Mouse (Mus musculus) forebrain, embryonic 13.5 days (tissue): ENCODE results near the gene Clcn7. TPM values are rescaled to one million over a fixed set of nuclear protein-coding genes. Genes with fewer than 3 reads are reported as not detected.

ENCODE experiments used
- ATAC-seq: fragments of 200-750 bp; cut with Nextera tagmentation; 2 replicates; pipeline ENCODE4 v1.8.0; 2017
- H3K27ac ChIP-seq: fragments of 300-500 bp; sonication (generic); 2 replicates; pipeline ENCODE4 v1.5.1; 2015; ENCODE audit warnings: inconsistent platforms, mild to moderate bottlenecking, moderate library complexity
- H3K27me3 ChIP-seq: fragments of 300-500 bp; sonication (generic); 2 replicates; pipeline ENCODE4 v1.6.1; 2015; ENCODE audit warnings: mild to moderate bottlenecking, inconsistent platforms
- H3K36me3 ChIP-seq: fragments of 300-500 bp; sonication (generic); 2 replicates; pipeline ENCODE4 v1.6.1; 2015; ENCODE audit warnings: mild to moderate bottlenecking, inconsistent platforms; ENCODE audit not compliant: poor library complexity, severe bottlenecking
- H3K4me1 ChIP-seq: fragments of 300-500 bp; sonication (generic); 2 replicates; pipeline ENCODE4 v1.6.1; 2015; ENCODE audit warnings: inconsistent platforms
- H3K4me2 ChIP-seq: fragments of 300-500 bp; sonication (generic); 2 replicates; pipeline ENCODE4 v1.6.1; 2015; ENCODE audit warnings: inconsistent platforms, mild to moderate bottlenecking, moderate library complexity
- H3K4me3 ChIP-seq: fragments of 300-500 bp; sonication (generic); 2 replicates; pipeline ENCODE4 v1.5.1; 2015; ENCODE audit warnings: mild to moderate bottlenecking, inconsistent platforms
- H3K9ac ChIP-seq: fragments of 300-500 bp; sonication (generic); 2 replicates; pipeline ENCODE4 v1.6.1; 2015; ENCODE audit warnings: mild to moderate bottlenecking, inconsistent platforms
- H3K9me3 ChIP-seq: fragments of 300-500 bp; sonication (generic); replicated peaks from 2 replicates; pipeline ENCODE4 v1.6.1; 2016; ENCODE audit warnings: inconsistent platforms
- whole genome bisulfite sequencing: fragments of 180-500 bp; shearing (Covaris S2); methylation state at CpG from one replicate; pipeline ENCODE4 v1.1.7; 2015; 5-methylcytosine and 5-hydroxymethylcytosine counted together
- polyA plus RNA-seq: library from polyadenylated mRNA; unstranded; fragments of >200 nt; fragmentation: Nextera tagmentation; extraction: Ambion mirVana; gene quantifications from 2 replicates; pipeline ENCODE4 v1.2.1, GENCODE M21; 2015

Clcn7 gene
- polyA plus RNA-seq, 1 experiment from 2014 or later: 23.6 TPM

DNA sequence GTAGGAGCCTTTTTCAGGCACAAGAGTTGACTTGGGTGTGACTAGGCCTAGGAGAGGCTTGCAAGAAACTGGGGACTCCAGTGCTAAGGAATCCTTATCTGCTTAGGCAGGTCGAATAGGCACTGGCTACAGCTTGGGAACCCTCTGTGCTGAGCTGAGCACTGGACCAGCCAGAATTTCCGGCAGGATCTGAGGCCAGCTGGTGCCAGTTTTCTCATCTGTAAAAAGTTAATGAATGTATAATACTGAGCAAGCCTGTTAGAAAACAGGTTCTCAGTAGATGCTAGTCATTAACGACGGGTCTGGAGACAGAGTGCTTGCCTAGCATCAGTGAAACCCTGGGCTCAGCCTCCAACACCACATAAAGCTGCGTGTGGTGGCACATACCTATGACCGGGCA, 2.4 kb downstream of the Clcn7 start:
- WGBS: 91% methylated on average over 6 of the region's 6 CpGs
- ATAC-seq: no peak
- H3K36me3 ChIP-seq: peaks cover 10% of the 10 kb centered on the region; the same call in 1 of the 2 replicates

DNA sequence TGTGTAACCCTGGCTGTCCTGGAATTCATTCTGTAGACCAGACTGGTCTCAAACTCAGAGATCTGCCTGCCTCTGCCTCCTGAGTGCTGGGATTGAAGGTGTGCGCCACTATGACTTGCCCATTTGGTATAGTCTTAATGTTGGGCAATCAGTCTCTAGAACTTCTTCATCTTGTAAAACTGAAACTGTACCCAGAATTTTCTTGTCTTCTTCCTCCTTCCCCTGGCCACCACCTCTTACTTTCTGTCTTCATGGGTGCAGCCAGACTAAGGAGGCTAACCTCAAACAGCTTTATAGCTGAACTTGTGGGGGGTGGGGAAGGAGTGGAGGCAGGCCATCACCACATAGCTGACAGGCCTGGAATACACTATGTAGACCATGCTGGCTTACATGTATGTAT, 5.6 kb downstream of the Clcn7 start:
- Histone ChIP-seq H3K4me2 (no peak overlapping the region), H3K4me3 (no peak overlapping the region), H3K9ac (no peak overlapping the region), H3K9me3 (no peaks in the 10 kb centered on the region), H3K27ac (no peak overlapping the region), H3K36me3 (peaks cover 12% of the 10 kb centered on the region; the same call in 1 of the 2 replicates), H3K4me1 (peaks cover 16% of the 10 kb centered on the region), H3K27me3 (no peaks in the 10 kb centered on the region)
- 97% methylated on average over 1 of the region's 1 CpGs for WGBS
- ATAC-seq: no peak

More for the DNA sequence above, 2.4 kb downstream of the Clcn7 start:
- no peak overlapping the region for H3K27ac ChIP-seq
- H3K4me3 ChIP-seq: no peak overlapping the region
- H3K4me1 ChIP-seq: peaks cover 17% of the 10 kb centered on the region
- no peak overlapping the region for H3K9ac ChIP-seq
- H3K27me3 ChIP-seq: no peaks in the 10 kb centered on the region
- H3K4me2 ChIP-seq: no peak overlapping the region
- no peaks in the 10 kb centered on the region for H3K9me3 ChIP-seq

DNA sequence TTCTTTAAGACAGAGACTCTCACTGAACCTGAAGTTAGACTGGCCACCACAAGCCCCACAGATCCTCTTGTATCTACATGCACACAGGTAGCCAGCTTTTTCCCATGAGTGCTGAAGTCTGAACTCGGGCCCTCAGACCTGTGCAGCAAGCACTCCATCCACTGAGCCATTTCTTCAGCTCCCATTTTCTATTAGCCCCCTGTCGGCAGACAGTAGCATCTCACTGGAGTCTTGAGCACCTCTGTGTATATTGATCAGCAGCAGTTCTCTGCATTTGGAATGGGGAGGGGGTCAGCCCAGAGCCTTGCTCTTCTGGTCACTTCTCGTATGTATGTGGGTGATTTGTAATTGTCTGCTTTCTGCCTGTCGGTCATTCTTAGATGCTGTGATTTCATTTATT, 6.8 kb downstream of the Clcn7 start:
- Histone ChIP-seq H3K4me3 (no peak overlapping the region), H3K9ac (no peak overlapping the region), H3K4me2 (no peak overlapping the region), H3K27me3 (no peaks in the 10 kb centered on the region), H3K9me3 (no peaks in the 10 kb centered on the region), H3K36me3 (peaks cover 23% of the 10 kb centered on the region; the same call in 1 of the 2 replicates), H3K4me1 (peaks cover 6% of the 10 kb centered on the region; the same call in 1 of the 2 replicates), H3K27ac (no peak overlapping the region)
- 71% methylated on average over 4 of the region's 4 CpGs for WGBS
- ATAC-seq: no peak

DNA sequence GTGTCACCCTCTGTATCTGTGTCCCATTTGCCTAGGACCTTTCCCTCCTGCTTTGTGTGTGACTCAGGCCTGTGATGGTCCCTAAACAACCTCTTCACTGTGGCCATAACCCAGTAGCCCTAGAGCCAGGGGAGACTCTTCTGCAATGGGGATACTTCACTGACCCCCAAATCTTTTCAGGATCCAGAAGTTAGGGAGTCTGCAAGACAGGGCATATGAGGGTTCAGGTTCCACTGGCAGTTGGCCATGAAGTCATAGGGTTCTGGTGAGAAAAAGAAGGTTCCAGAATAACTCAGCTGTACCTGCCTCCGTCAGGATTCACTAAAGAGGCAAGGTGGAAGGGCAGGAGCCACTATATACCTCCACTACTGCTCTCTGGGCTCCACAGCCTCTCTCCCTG, 29.0 kb downstream of the Clcn7 start, which contains the start of gene Ccdc154:
Gene Ccdc154, plus strand, starts transcription at position 301 of the 400 bp plus-strand sequence.
- H3K4me2 ChIP-seq: no peak within 1 kb of the TSS
- no peaks in the 10 kb centered on the region for H3K27me3 ChIP-seq
- ATAC-seq: no peak
- H3K4me3 ChIP-seq: no peak within 1 kb of the TSS
- WGBS: 93% methylated on average over 1 of the region's 1 CpGs
- no peak within 1 kb of the TSS for H3K9ac ChIP-seq
- no peak within 1 kb of the TSS for H3K27ac ChIP-seq
- peaks cover 48% of the 10 kb centered on the region for H3K36me3 ChIP-seq
- no peaks in the 10 kb centered on the region for H3K9me3 ChIP-seq
- no peaks in the 10 kb centered on the region for H3K4me1 ChIP-seq

DNA sequence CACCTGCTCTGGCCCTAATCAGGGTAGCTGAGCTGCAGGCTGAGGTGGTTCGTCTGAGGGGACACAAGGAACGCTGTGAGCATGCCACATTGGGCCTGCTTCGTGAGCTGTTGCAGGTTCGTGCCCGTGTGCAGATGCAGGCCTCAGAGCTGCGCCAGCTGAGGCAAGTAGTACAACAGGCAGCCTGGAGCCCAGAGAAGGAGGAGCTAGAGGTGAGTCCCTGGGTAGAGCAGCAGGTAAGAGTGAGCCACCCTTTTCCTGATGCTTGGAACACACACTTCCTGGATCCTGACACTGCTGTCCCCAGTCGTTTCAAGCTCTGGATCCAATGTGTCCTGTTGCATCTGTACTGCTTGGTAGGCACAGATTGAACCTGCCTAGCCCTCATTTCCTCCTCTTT, 30.2 kb downstream of the Clcn7 start:
- WGBS: 81% methylated on average over 7 of the region's 7 CpGs
- ATAC-seq: no peak
- Histone ChIP-seq H3K9me3 (no peaks in the 10 kb centered on the region), H3K4me3 (no peak overlapping the region), H3K27me3 (no peaks in the 10 kb centered on the region), H3K27ac (no peak overlapping the region), H3K4me2 (no peak overlapping the region), H3K9ac (no peak overlapping the region), H3K4me1 (no peaks in the 10 kb centered on the region), H3K36me3 (peaks cover 36% of the 10 kb centered on the region)

- 89% methylated on average over 3 of the region's 3 CpGs for WGBS
- Histone ChIP-seq H3K27ac (no peak overlapping the region), H3K4me3 (no peak overlapping the region), H3K27me3 (no peaks in the 10 kb centered on the region), H3K4me1 (no peaks in the 10 kb centered on the region), H3K4me2 (no peak overlapping the region), H3K36me3 (peaks cover 24% of the 10 kb centered on the region), H3K9ac (no peak overlapping the region), H3K9me3 (no peaks in the 10 kb centered on the region)
- ATAC-seq: no peak
These were observed 31.6 kb downstream of the Clcn7 start for GRCm38 (mm10) chr17:25164770-25165169.

- ATAC-seq: no peak
- Histone ChIP-seq H3K4me3 (no peak overlapping the region), H3K9me3 (no peaks in the 10 kb centered on the region), H3K36me3 (peaks cover 11% of the 10 kb centered on the region), H3K4me2 (no peak overlapping the region), H3K9ac (no peak overlapping the region), H3K27me3 (no peaks in the 10 kb centered on the region), H3K27ac (no peak overlapping the region), H3K4me1 (no peaks in the 10 kb centered on the region)
- 85% methylated on average over 6 of the region's 6 CpGs for WGBS
These were observed 32.9 kb downstream of the Clcn7 start for GRCm38 (mm10) chr17:25165970-25166671.

GRCm38 (mm10) chr17:25169706-25170105, 36.5 kb downstream of the Clcn7 start:
- no peak overlapping the region for H3K27ac ChIP-seq
- H3K36me3 ChIP-seq: no peaks in the 10 kb centered on the region
- no peak overlapping the region for H3K4me2 ChIP-seq
- no peaks in the 10 kb centered on the region for H3K4me1 ChIP-seq
- ATAC-seq: no peak
- H3K9me3 ChIP-seq: no peaks in the 10 kb centered on the region
- no peak overlapping the region for H3K9ac ChIP-seq
- no peak overlapping the region for H3K4me3 ChIP-seq
- WGBS: 93% methylated on average over 2 of the region's 2 CpGs
- no peaks in the 10 kb centered on the region for H3K27me3 ChIP-seq

- Histone ChIP-seq H3K4me3 (no peak overlapping the region), H3K27ac (no peak overlapping the region), H3K9me3 (no peaks in the 10 kb centered on the region), H3K4me1 (no peaks in the 10 kb centered on the region), H3K9ac (no peak overlapping the region), H3K36me3 (no peaks in the 10 kb centered on the region), H3K4me2 (no peak overlapping the region), H3K27me3 (no peaks in the 10 kb centered on the region)
- no peak for ATAC-seq
- 90% methylated on average over 3 of the region's 3 CpGs for WGBS
These were observed 39.4 kb downstream of the Clcn7 start for GRCm38 (mm10) chr17:25172558-25172957.

DNA sequence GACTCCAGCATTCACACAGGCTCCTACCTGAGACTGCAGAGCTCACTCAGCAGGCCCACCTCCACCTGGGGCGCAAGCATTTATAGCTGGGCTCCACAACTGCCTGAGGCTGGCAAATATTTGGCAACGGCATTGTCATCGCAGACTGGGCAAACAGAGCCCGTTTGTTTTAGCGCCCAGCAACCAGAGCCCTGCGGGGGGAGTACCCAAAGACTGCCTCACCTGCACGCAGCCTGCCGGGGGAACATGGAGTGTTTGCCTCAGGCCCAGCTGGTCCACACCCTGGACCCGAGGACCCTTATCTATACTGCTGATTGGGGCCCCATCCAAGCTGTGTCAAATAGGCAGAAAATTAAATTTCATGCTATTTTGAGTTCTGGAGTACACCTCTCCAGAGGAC, 42.2 kb downstream of the Clcn7 start, which contains the start of gene Gm38655:
Gene Gm38655, minus strand, starts transcription at position 61 of the 400 bp plus-strand sequence.
- H3K27ac ChIP-seq: no peak within 1 kb of the TSS
- H3K27me3 ChIP-seq: no peaks in the 10 kb centered on the region
- no peaks in the 10 kb centered on the region for H3K9me3 ChIP-seq
- no peaks in the 10 kb centered on the region for H3K36me3 ChIP-seq
- H3K4me2 ChIP-seq: no peak within 1 kb of the TSS
- H3K9ac ChIP-seq: no peak within 1 kb of the TSS
- H3K4me3 ChIP-seq: no peak within 1 kb of the TSS
- no peak for ATAC-seq
- 79% methylated on average over 9 of the region's 9 CpGs for WGBS
- H3K4me1 ChIP-seq: no peaks in the 10 kb centered on the region

GRCm38 (mm10) chr17:25183232-25183631, 50.0 kb downstream of the Clcn7 start:
- H3K9ac ChIP-seq: peak overlapping the region; percentile 91
- peak overlapping the region; percentile 90; the same call in 1 of the 2 replicates for H3K4me3 ChIP-seq
- no peaks in the 10 kb centered on the region for H3K9me3 ChIP-seq
- H3K4me1 ChIP-seq: peaks cover 27% of the 10 kb centered on the region
- H3K36me3 ChIP-seq: no peaks in the 10 kb centered on the region
- ATAC-seq: no peak
- peak overlapping the region; percentile 100 for H3K4me2 ChIP-seq
- peaks cover 10% of the 10 kb centered on the region for H3K27me3 ChIP-seq
- H3K27ac ChIP-seq: no peak overlapping the region

GRCm38 (mm10) chr17:25184129-25184691, 51.0 kb downstream of the Clcn7 start, which contains the start of gene BC003965:
Gene BC003965 (plus strand): TSS chr17:25184554.
- peaks cover 10% of the 10 kb centered on the region for H3K27me3 ChIP-seq
- H3K4me3 ChIP-seq: peak within 1 kb of the TSS; percentile 90
- H3K27ac ChIP-seq: peak within 1 kb of the TSS; percentile 93
- under 1% methylated on average over 50 of the region's 50 CpGs for WGBS
- peaks cover 30% of the 10 kb centered on the region for H3K4me1 ChIP-seq
- H3K9me3 ChIP-seq: no peaks in the 10 kb centered on the region
- peak; percentile 89 for ATAC-seq
- peak within 1 kb of the TSS; percentile 91 for H3K9ac ChIP-seq
- H3K36me3 ChIP-seq: no peaks in the 10 kb centered on the region
- peak within 1 kb of the TSS; percentile 100 for H3K4me2 ChIP-seq
